Mouse (Mus musculus) CH12.LX (cell line): ENCODE measurements around the gene Mrpl22. TPM values are rescaled to one million over a fixed set of nuclear protein-coding genes. Genes with fewer than 3 reads are reported as not detected.

Source experiments
- DNase-seq: peaks from one replicate; pipeline ENCODE4 v3.0.0-alpha.2; 2013; ENCODE audit errors: extremely low read depth
- H3K27ac ChIP-seq: 2 replicates; pipeline ENCODE4 v1.5.1; 2012; ENCODE audit warnings: low read depth, mild to moderate bottlenecking, control low read depth, moderate library complexity; ENCODE audit not compliant: insufficient read depth
- H3K27me3 ChIP-seq: replicated peaks from 2 replicates; pipeline ENCODE3; 2012; ENCODE audit warnings: inconsistent platforms
- H3K36me3 ChIP-seq, 2 experiments: replicated peaks in 1 of 2; 2 replicates each; pipeline versions ENCODE3 to v1.6.1; 2012; ENCODE audit warnings: inconsistent platforms in 1 of 2, low read length in 1 of 2, mild to moderate bottlenecking in 1 of 2, mixed read lengths in 1 of 2, moderate library complexity in 1 of 2; ENCODE audit not compliant: control insufficient read depth in 1 of 2, insufficient read depth in 1 of 2
- H3K4me1 ChIP-seq, 2 experiments: 2 replicates each; pipeline ENCODE4 v1.6.1; 2012; ENCODE audit warnings: inconsistent platforms in 1 of 2, moderate library complexity in 1 of 2; ENCODE audit not compliant: insufficient read depth in 2 of 2, control insufficient read depth in 1 of 2
- H3K4me2 ChIP-seq: 2 replicates; pipeline ENCODE4 v1.6.1; 2012; ENCODE audit warnings: low read depth, mild to moderate bottlenecking, control low read depth; ENCODE audit not compliant: poor library complexity, insufficient read depth, severe bottlenecking
- H3K4me3 ChIP-seq, 3 experiments: fragments of 150-350 bp in 1 of 3; sonication (generic) in 1 of 3; replicated peaks in 1 of 3; 2 replicates each; pipeline versions ENCODE3 to v1.5.1; 2011 to 2012; ENCODE audit warnings: low read depth in 2 of 3, low read length in 2 of 3, mild to moderate bottlenecking in 2 of 3, moderate library complexity in 2 of 3, control low read depth in 1 of 3, improper control_type of control experiment in 1 of 3, inconsistent platforms in 1 of 3, mixed read lengths in 1 of 3; ENCODE audit not compliant: poor library complexity in 1 of 3
- H3K79me2 ChIP-seq: replicated peaks from 2 replicates; pipeline ENCODE4 v1.6.1; 2012; ENCODE audit warnings: mild to moderate bottlenecking, moderate library complexity; ENCODE audit not compliant: control insufficient read depth, poor library complexity, insufficient read depth, severe bottlenecking; ENCODE audit errors: extremely low read depth
- H3K9ac ChIP-seq: 2 replicates; pipeline ENCODE4 v1.6.1; 2012; ENCODE audit warnings: low read depth, mild to moderate bottlenecking, control low read depth, moderate library complexity; ENCODE audit not compliant: insufficient read depth
- H3K9me3 ChIP-seq: replicated peaks from 2 replicates; pipeline ENCODE3; 2012; ENCODE audit warnings: low read length, inconsistent platforms, mixed read lengths
- BHLHE40 ChIP-seq: IDR thresholded peaks from 2 replicates; pipeline ENCODE4 v1.6.1; 2011; ENCODE audit warnings: mild to moderate bottlenecking, low read depth, low read length, improper control_type of control experiment
- CHD1 ChIP-seq: IDR thresholded peaks from 2 replicates; pipeline ENCODE4 v1.6.1; 2012; ENCODE audit warnings: low read depth, low read length, improper control_type of control experiment, inconsistent platforms
- CHD2 ChIP-seq: IDR thresholded peaks from 2 replicates; pipeline ENCODE4 v1.6.1; 2011; ENCODE audit warnings: low read length, improper control_type of control experiment
- CTCF ChIP-seq, 2 experiments: IDR thresholded peaks in 1 of 2; conservative IDR thresholded peaks in 1 of 2; 2 replicates each; pipeline ENCODE4 v1.5.1; 2011 to 2012; ENCODE audit warnings: low read depth in 2 of 2, low read length in 2 of 2, improper control_type of control experiment in 1 of 2, inconsistent platforms in 1 of 2, mild to moderate bottlenecking in 1 of 2, moderate library complexity in 1 of 2
- E2F4 ChIP-seq: IDR thresholded peaks from 2 replicates; pipeline ENCODE4 v1.6.1; 2011; ENCODE audit warnings: low read depth, low read length, improper control_type of control experiment; ENCODE audit not compliant: insufficient replicate concordance
- ELF1 ChIP-seq: IDR thresholded peaks from 2 replicates; pipeline ENCODE4 v1.6.1; 2014; ENCODE audit warnings: low read depth, mild to moderate bottlenecking, inconsistent platforms, low read length, improper control_type of control experiment
- EP300 ChIP-seq: IDR thresholded peaks from 2 replicates; pipeline ENCODE4 v1.6.1; 2011; ENCODE audit warnings: low read length, improper control_type of control experiment
- ETS1 ChIP-seq: conservative IDR thresholded peaks from 2 replicates; pipeline ENCODE4 v1.6.1; 2012; ENCODE audit warnings: low read depth, mild to moderate bottlenecking, inconsistent platforms, low read length, improper control_type of control experiment, moderate library complexity
- IRF4 ChIP-seq: IDR thresholded peaks from 2 replicates; pipeline ENCODE4 v1.6.1; 2014; ENCODE audit warnings: low read depth, mild to moderate bottlenecking, inconsistent platforms, low read length, improper control_type of control experiment
- JUN ChIP-seq: IDR thresholded peaks from 2 replicates; pipeline ENCODE4 v1.6.1; 2011; ENCODE audit warnings: low read depth, mild to moderate bottlenecking, low read length, improper control_type of control experiment, moderate library complexity; ENCODE audit not compliant: insufficient read depth
- KAT2A ChIP-seq: IDR thresholded peaks from 2 replicates; pipeline ENCODE4 v1.6.1; 2012; ENCODE audit warnings: low read length, improper control_type of control experiment, inconsistent platforms; ENCODE audit not compliant: insufficient replicate concordance
- MAFK ChIP-seq: IDR thresholded peaks from 2 replicates; pipeline ENCODE4 v1.6.1; 2011; ENCODE audit warnings: low read length, improper control_type of control experiment; ENCODE audit not compliant: insufficient replicate concordance
- MAX ChIP-seq: IDR thresholded peaks from 2 replicates; pipeline ENCODE4 v1.6.1; 2011; ENCODE audit warnings: low read length, improper control_type of control experiment
- MAZ ChIP-seq: IDR thresholded peaks from 2 replicates; pipeline ENCODE4 v1.6.1; 2012; ENCODE audit warnings: low read depth, mild to moderate bottlenecking, inconsistent platforms, low read length, improper control_type of control experiment, moderate library complexity
- MEF2A ChIP-seq: IDR thresholded peaks from 2 replicates; pipeline ENCODE4 v1.6.1; 2014; ENCODE audit warnings: low read depth, mild to moderate bottlenecking, inconsistent platforms, low read length, improper control_type of control experiment, borderline replicate concordance
- MXI1 ChIP-seq: IDR thresholded peaks from 2 replicates; pipeline ENCODE4 v1.6.1; 2011; ENCODE audit warnings: mild to moderate bottlenecking, low read depth, low read length, improper control_type of control experiment
- MYC ChIP-seq: IDR thresholded peaks from 2 replicates; pipeline ENCODE4 v1.6.1; 2011; ENCODE audit warnings: low read depth, mild to moderate bottlenecking, improper control_type of control experiment, low read length
- POLR2A ChIP-seq: IDR thresholded peaks from 2 replicates; pipeline ENCODE4 v1.6.1; 2011; ENCODE audit warnings: low read depth, mild to moderate bottlenecking, improper control_type of control experiment, low read length
- POLR2AphosphoS2 ChIP-seq: IDR thresholded peaks from 2 replicates; pipeline ENCODE4 v1.6.1; 2011; ENCODE audit warnings: low read depth, low read length, improper control_type of control experiment
- RAD21 ChIP-seq: IDR thresholded peaks from 2 replicates; pipeline ENCODE4 v1.6.1; 2011; ENCODE audit warnings: low read depth, mild to moderate bottlenecking, low read length, improper control_type of control experiment, moderate library complexity
- SIN3A ChIP-seq: IDR thresholded peaks from 2 replicates; pipeline ENCODE4 v1.6.1; 2012; ENCODE audit warnings: low read length, improper control_type of control experiment, inconsistent platforms
- SMC3 ChIP-seq: IDR thresholded peaks from 2 replicates; pipeline ENCODE4 v1.6.1; 2011; ENCODE audit warnings: low read depth, low read length, improper control_type of control experiment
- TBP ChIP-seq: conservative IDR thresholded peaks from 2 replicates; pipeline ENCODE4 v1.6.1; 2011; ENCODE audit warnings: low read depth, low read length, improper control_type of control experiment
- UBTF ChIP-seq: IDR thresholded peaks from 2 replicates; pipeline ENCODE4 v1.6.1; 2012; ENCODE audit warnings: low read depth, mild to moderate bottlenecking, inconsistent platforms, low read length, improper control_type of control experiment, moderate library complexity
- USF2 ChIP-seq: conservative IDR thresholded peaks from 2 replicates; pipeline ENCODE4 v1.6.1; 2011; ENCODE audit warnings: low read depth, low read length, improper control_type of control experiment
- ZC3H11A ChIP-seq: IDR thresholded peaks from 2 replicates; pipeline ENCODE4 v1.6.1; 2012; ENCODE audit warnings: low read depth, mild to moderate bottlenecking, inconsistent platforms, low read length, improper control_type of control experiment
- ZKSCAN1 ChIP-seq: IDR thresholded peaks from 2 replicates; pipeline ENCODE4 v1.6.1; 2012; ENCODE audit warnings: low read depth, inconsistent platforms, low read length, improper control_type of control experiment, borderline replicate concordance
- ZMIZ1 ChIP-seq: IDR thresholded peaks from 2 replicates; pipeline ENCODE4 v1.6.1; 2012; ENCODE audit warnings: low read depth, mild to moderate bottlenecking, inconsistent platforms, low read length, improper control_type of control experiment
- dilution Hi-C: fragments of 300-500 bp; cut with MboI; formaldehyde crosslinking; loops from 2 replicates; pipeline ENCODE4 v1.14.3; 2020; ENCODE audit warnings: low sequenced_read_pairs; ENCODE audit not compliant: extremely low pct_unique_long_range_greater_than_20kb, extremely low pct_ligation_motif_present
- in situ Hi-C: fragments of 300-500 bp; cut with MboI; formaldehyde crosslinking; loops from 3 replicates; pipeline ENCODE4 v1.14.3; 2019; ENCODE audit warnings: low sequenced_read_pairs, low pct_ligation_motif_present, low pct_unique_long_range_greater_than_20kb, mixed read lengths
- polyA plus RNA-seq: library from polyadenylated mRNA; unstranded; fragments of >175 nt; gene quantifications from 2 replicates; pipeline ENCODE4 v1.2.1, GENCODE M21; 2012; ENCODE audit warnings: low read depth; ENCODE audit not compliant: insufficient read length
- total RNA-seq, 2 experiments: library from RNA; depleted of rRNA; stranded (reverse); fragments of 300-350 nt in 1 of 2; fragments of >200 nt in 1 of 2; gene quantifications; 2 replicates each; pipeline ENCODE4 v1.2.3; 2012 to 2014

Mrpl22 gene
- total and polyA plus RNA-seq, 3 experiments = 89.1 to 133 (median 115) TPM

- no peaks in the 10 kb centered on the region for H3K27me3 ChIP-seq
- in situ Hi-C loops (no loop called here), dilution Hi-C loops (no loop called here)
- DNase-seq = no peak
- H3K4me2 ChIP-seq = peak overlapping the region; percentile 93; the same call in 1 of the 2 replicates
- H3K27ac ChIP-seq = no peak overlapping the region
- TF ChIP-seq CHD1 (no peak), KAT2A (no peak), JUN (no peak), MEF2A (no peak), RAD21 (no peak), MAFK (no peak), UBTF (no peak), USF2 (no peak), MAX (no peak), CHD2 (no peak), ZMIZ1 (no peak), MYC (no peak), POLR2A (no peak), IRF4 (no peak)
- peaks cover 20 to 48% of the 10 kb centered on the region in 2 experiments for H3K4me1 ChIP-seq
- no peak overlapping the region for H3K4me3 ChIP-seq
- H3K79me2 ChIP-seq = peaks cover 10% of the 10 kb centered on the region
- no peaks in the 10 kb centered on the region for H3K9me3 ChIP-seq
- H3K9ac ChIP-seq = no peak overlapping the region
- H3K36me3 ChIP-seq = peaks cover 13 to 40% of the 10 kb centered on the region in 2 experiments
Observed at GRCm38 (mm10) chr11:58216823-58217222, 45.4 kb downstream of the Mrpl22 start.

GRCm38 (mm10) chr11:58223751-58224150 is 52.3 kb downstream of the Mrpl22 start:
- Histone ChIP-seq H3K4me2 (no peak overlapping the region), H3K36me3 (peaks cover 10 to 28% of the 10 kb centered on the region in 2 experiments), H3K27ac (no peak overlapping the region), H3K4me1 (peaks cover 2 to 21% of the 10 kb centered on the region in 2 experiments), H3K27me3 (peaks cover 4% of the 10 kb centered on the region)
- dilution Hi-C loops = no loop called here
- in situ Hi-C loops = no loop called here
- TF ChIP-seq POLR2AphosphoS2 (no peak), USF2 (no peak), ZC3H11A (no peak), TBP (no peak), E2F4 (no peak), SMC3 (no peak), MYC (no peak), BHLHE40 (no peak), ZMIZ1 (no peak), MAZ (no peak), CTCF (conservative IDR thresholded peaks at IDR 0.05 in 1 of 2, IDR thresholded peaks at IDR 0.05 in 1 of 2; ENCODE audit: low read depth in 2 of 2, low read length in 2 of 2) (no peak), ETS1 (no peak), EP300 (no peak), MXI1 (no peak), ELF1 (no peak), ZKSCAN1 (no peak), IRF4 (no peak), SIN3A (no peak)
- TF ChIP-seq, all 38 proteins: peak for 0
- H3K79me2 ChIP-seq = no peaks in the 10 kb centered on the region; the same call in 1 of the 2 replicates
- DNase-seq = no peak
- H3K4me3 ChIP-seq = no peak overlapping the region
- no peak overlapping the region for H3K9ac ChIP-seq
- H3K9me3 ChIP-seq = no peaks in the 10 kb centered on the region
